In the genomic region with DNA sequence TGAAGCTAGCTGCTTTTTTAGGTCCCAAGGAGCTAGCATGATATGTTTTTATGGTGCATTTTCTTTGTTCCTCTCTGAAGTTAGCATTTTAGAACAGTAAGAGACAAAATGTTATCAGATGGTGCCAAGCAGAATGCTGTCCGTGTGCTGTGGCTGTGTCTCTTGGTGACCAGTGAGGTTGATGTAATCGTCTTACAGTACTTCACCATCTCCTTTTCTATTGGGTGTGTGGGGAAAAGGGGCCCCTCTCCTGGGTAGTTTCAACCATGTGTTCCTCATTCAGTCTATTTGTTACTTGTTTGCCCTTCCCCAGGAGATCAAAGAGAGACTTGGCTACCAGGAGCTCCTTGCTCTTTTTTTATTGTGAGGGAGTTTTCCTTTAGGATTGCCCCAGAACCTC, we compare ENCODE assay signal across 16 mouse cellular contexts. TPM values are rescaled to one million over a fixed set of nuclear protein-coding genes. Genes with fewer than 3 reads are reported as not detected.
A peak's percentile ranks its signal among the peaks of the same experiment; 100 is the strongest.
DNase-seq lines count a peak whose midpoint lies in the region; ATAC-seq lines count a peak whose summit lies in the region.
"Had no signal": no experiment of that assay in that cellular context is flagged by ENCODE, and none has a peak within 500 bp of the region (broad histone marks: within the 10 kb centered on the region; RNA-seq: fewer than 3 reads in every experiment).

No protein-coding gene starts in this region.

- H3K9ac ChIP-seq in embryonic facial prominence, embryonic 11.5 days (replicated peaks; ENCODE audit: low read length) = no peak overlapping the region
- no peak overlapping the region for H3K9ac ChIP-seq in midbrain, embryonic 11.5 days (ENCODE audit: low read length)
- no peak overlapping the region for H3K9ac ChIP-seq in midbrain, embryonic 13.5 days (replicated peaks)
- H3K9ac ChIP-seq: embryonic facial prominence, embryonic 13.5 days; embryonic facial prominence, embryonic 15.5 days; forebrain, embryonic 13.5 days; forebrain, embryonic 15.5 days; forebrain, postnatal 0 days had no signal

- no peak overlapping the region for H3K4me3 ChIP-seq in embryonic facial prominence, embryonic 11.5 days (ENCODE audit: low read depth, low read length)
- H3K4me3 ChIP-seq in embryonic facial prominence, embryonic 10.5 days = no peak overlapping the region
- H3K4me3 ChIP-seq in midbrain, embryonic 11.5 days (ENCODE audit: low read depth, low read length) = no peak overlapping the region
- H3K4me3 ChIP-seq in midbrain, embryonic 13.5 days (replicated peaks) = no peak overlapping the region
- H3K4me3 ChIP-seq: embryonic facial prominence, embryonic 13.5 days; embryonic facial prominence, embryonic 15.5 days; erythroblast, embryonic 14.5 days; forebrain, embryonic 10.5 days; forebrain, embryonic 13.5 days; forebrain, embryonic 15.5 days had no signal

- WGBS in embryonic facial prominence, embryonic 11.5 days = 59% methylated on average over 2 of the region's 2 CpGs
- 60% methylated on average over 2 of the region's 2 CpGs for WGBS in embryonic facial prominence, embryonic 10.5 days
- WGBS in midbrain, embryonic 11.5 days = 72% methylated on average over 2 of the region's 2 CpGs
- 86% methylated on average over 2 of the region's 2 CpGs for WGBS in midbrain, embryonic 13.5 days

- H3K36me3 ChIP-seq in embryonic facial prominence, embryonic 11.5 days (replicated peaks; ENCODE audit: control insufficient read depth, insufficient read depth, low read depth, low read length) = no peaks in the 10 kb centered on the region
- peaks cover 40% of the 10 kb centered on the region for H3K36me3 ChIP-seq in embryonic facial prominence, embryonic 10.5 days (replicated peaks)
- no peaks in the 10 kb centered on the region for H3K36me3 ChIP-seq in midbrain, embryonic 11.5 days (ENCODE audit: control insufficient read depth, insufficient read depth, low read length)
- peaks cover 3% of the 10 kb centered on the region; the same call in 1 of the 2 replicates for H3K36me3 ChIP-seq in midbrain, embryonic 13.5 days

- H3K27me3 ChIP-seq in embryonic facial prominence, embryonic 11.5 days (ENCODE audit: control insufficient read depth, insufficient read depth, low read length) = no peaks in the 10 kb centered on the region
- no peaks in the 10 kb centered on the region for H3K27me3 ChIP-seq in embryonic facial prominence, embryonic 10.5 days (replicated peaks; ENCODE audit: low read depth, poor library complexity, severe bottlenecking)
- no peaks in the 10 kb centered on the region for H3K27me3 ChIP-seq in midbrain, embryonic 11.5 days (ENCODE audit: control insufficient read depth, insufficient read depth, low read length)
- no peaks in the 10 kb centered on the region for H3K27me3 ChIP-seq in midbrain, embryonic 13.5 days
- H3K27me3 ChIP-seq: embryonic facial prominence, embryonic 13.5 days; embryonic facial prominence, embryonic 15.5 days; forebrain, embryonic 13.5 days; forebrain, embryonic 15.5 days had no signal

- H3K27ac ChIP-seq in embryonic facial prominence, embryonic 11.5 days (replicated peaks; ENCODE audit: low read depth, low read length) = no peak overlapping the region
- H3K27ac ChIP-seq in embryonic facial prominence, embryonic 10.5 days (replicated peaks) = no peak overlapping the region
- no peak overlapping the region for H3K27ac ChIP-seq in midbrain, embryonic 11.5 days (ENCODE audit: low read depth, low read length)
- no peak overlapping the region for H3K27ac ChIP-seq in midbrain, embryonic 13.5 days
- H3K27ac ChIP-seq: embryonic facial prominence, embryonic 13.5 days; embryonic facial prominence, embryonic 15.5 days; forebrain, embryonic 10.5 days; forebrain, embryonic 13.5 days; forebrain, embryonic 15.5 days had no signal

- ATAC-seq in embryonic facial prominence, embryonic 11.5 days (replicated peaks; ENCODE audit: insufficient number of reproducible peaks, low FRiP score, low TSS enrichment, low read depth) = no peak
- no peak for ATAC-seq in midbrain, embryonic 11.5 days (ENCODE audit: low FRiP score)
- ATAC-seq in midbrain, embryonic 13.5 days = no peak
- ATAC-seq: CD4-positive, CD25-positive, alpha-beta regulatory T cell, adult 4 months; forebrain, embryonic 13.5 days; forebrain, embryonic 15.5 days; forebrain, postnatal 0 days had no signal

- H3K4me1 ChIP-seq in embryonic facial prominence, embryonic 11.5 days (ENCODE audit: control insufficient read depth, insufficient read depth, low read length) = no peaks in the 10 kb centered on the region
- H3K4me1 ChIP-seq in embryonic facial prominence, embryonic 10.5 days = no peaks in the 10 kb centered on the region
- H3K4me1 ChIP-seq in midbrain, embryonic 11.5 days (ENCODE audit: control insufficient read depth, insufficient read depth, low read length) = no peaks in the 10 kb centered on the region
- H3K4me1 ChIP-seq in midbrain, embryonic 13.5 days (replicated peaks) = no peaks in the 10 kb centered on the region
- H3K4me1 ChIP-seq: embryonic facial prominence, embryonic 15.5 days; forebrain, embryonic 10.5 days; forebrain, embryonic 13.5 days; forebrain, embryonic 15.5 days had no signal

- no peak overlapping the region for H3K4me2 ChIP-seq in embryonic facial prominence, embryonic 11.5 days (ENCODE audit: low read depth, low read length)
- H3K4me2 ChIP-seq in midbrain, embryonic 11.5 days = no peak overlapping the region
- H3K4me2 ChIP-seq in midbrain, embryonic 13.5 days (replicated peaks) = no peak overlapping the region
- H3K4me2 ChIP-seq: embryonic facial prominence, embryonic 13.5 days; embryonic facial prominence, embryonic 15.5 days; forebrain, embryonic 13.5 days; forebrain, embryonic 15.5 days had no signal

- peak; percentile 28 for DNase-seq in embryonic facial prominence, embryonic 11.5 days (ENCODE audit: low spot score)
- DNase-seq in embryonic facial prominence, embryonic 10.5 days (ENCODE audit: low spot score) = no peak
- peak; percentile 69 for DNase-seq in midbrain, embryonic 11.5 days (ENCODE audit: low spot score, missing footprints)
- DNase-seq in layer of hippocampus, adult 8-10 months (ENCODE audit: low spot score in 2 of 2) = no peak
- DNase-seq: adrenal gland, adult 2 months; adrenal gland, postnatal 25 days; cerebellum, adult 11 months had no signal

- no peaks in the 10 kb centered on the region for H3K9me3 ChIP-seq in embryonic facial prominence, embryonic 11.5 days (replicated peaks; ENCODE audit: control insufficient read depth, low read length)
- H3K9me3 ChIP-seq in embryonic facial prominence, embryonic 10.5 days = no peaks in the 10 kb centered on the region
- H3K9me3 ChIP-seq in midbrain, embryonic 11.5 days (ENCODE audit: control insufficient read depth, low read length) = no peaks in the 10 kb centered on the region
- no peaks in the 10 kb centered on the region for H3K9me3 ChIP-seq in midbrain, embryonic 13.5 days
- H3K9me3 ChIP-seq: embryonic facial prominence, embryonic 13.5 days; embryonic facial prominence, embryonic 15.5 days; forebrain, embryonic 10.5 days; forebrain, embryonic 13.5 days; forebrain, embryonic 15.5 days had no signal

RNA-seq across cellular contexts. Expression of a gene that starts 33.4 kb away (rescaled TPM):
- 30.3 and 30.5 TPM in 2 replicates for polyA plus RNA-seq in embryonic facial prominence, embryonic 11.5 days (2014; fragmentation: Nextera tagmentation; extraction: Ambion mirVana)
- polyA plus RNA-seq in embryonic facial prominence, embryonic 10.5 days (2016; fragmentation: Nextera tagmentation; extraction: Ambion mirVana) = 26.3 and 26.5 TPM in 2 replicates
- polyA plus RNA-seq in midbrain, embryonic 11.5 days (2014; fragmentation: Nextera tagmentation; extraction: Ambion mirVana) = 28.7 and 33.0 TPM in 2 replicates
- 25.6 and 26.2 TPM in 2 replicates for polyA plus RNA-seq in midbrain, embryonic 13.5 days (2015; fragmentation: Nextera tagmentation; extraction: Ambion mirVana)
- total RNA-seq in layer of hippocampus, adult 8-10 months (2022) = 10 to 100 TPM; 35.8 to 46.2 (median 41.8) TPM

Comparison
In these comparisons a context has a peak if more than half of its experiments do, and no peak if none do; other contexts are left out.
1. DNase-seq: peak in embryonic facial prominence, embryonic 11.5 days (single experiment) and midbrain, embryonic 11.5 days (single experiment); none in embryonic facial prominence, embryonic 10.5 days (single experiment) and layer of hippocampus, adult 8-10 months (0 of 2).